Mouse (Mus musculus) olfactory bulb, adult 2 months (tissue): ENCODE measurements at regions not wholly inside any gene's neighbourhood (a gene's known extent, or its start where the extent isn't known, plus 50 kb on each side); places are given as distances from the start of the nearest gene placed in this dataset.

Source experiments
- CTCF ChIP-seq: fragments of 200-500 bp; IDR thresholded peaks from 2 replicates; pipeline ENCODE4 v1.5.1; 2012; ENCODE audit warnings: low read depth, mild to moderate bottlenecking, low read length, moderate library complexity; ENCODE audit not compliant: insufficient read depth
- POLR2A ChIP-seq: fragments of 200-500 bp; IDR thresholded peaks from 2 replicates; pipeline ENCODE4 v1.6.1; 2012; ENCODE audit warnings: mild to moderate bottlenecking, low read depth, low read length, moderate library complexity; ENCODE audit not compliant: insufficient read depth

DNA sequence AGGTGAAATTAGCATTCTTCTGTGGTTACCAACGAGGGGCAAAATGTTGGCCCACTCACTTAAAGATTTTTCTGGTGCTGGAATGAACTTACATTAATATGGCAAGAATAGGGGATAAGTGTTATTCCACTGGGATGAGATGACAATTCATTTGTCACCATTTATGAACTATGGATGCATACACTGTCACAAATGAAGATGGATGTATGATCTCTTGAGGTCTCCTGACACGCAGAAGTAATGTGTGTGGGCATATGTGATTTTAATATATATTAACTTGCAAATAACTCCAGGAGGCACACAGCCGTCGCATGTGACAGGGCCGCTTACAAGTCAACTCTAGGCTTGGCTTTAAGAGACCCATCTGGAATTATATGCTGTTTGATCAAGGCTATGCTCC, 256.8 kb upstream of the Tmpo start:
- TF ChIP-seq CTCF (no peak), POLR2A (no peak)
